Mouse (Mus musculus) adrenal gland, postnatal 4 days (tissue): ENCODE data around the gene Tbx15. TPM values are rescaled to one million over a fixed set of nuclear protein-coding genes. Genes with fewer than 3 reads are reported as not detected.

Experiments
- DNase-seq, 2 experiments: peaks; one replicate each; pipeline ENCODE4 v3.0.0; 2021 to 2022; ENCODE audit warnings: low spot score in 2 of 2, mixed read lengths in 2 of 2
- microRNA-seq: library from miRNA; unstranded; fragments of <30 nt; microRNA quantifications from one replicate; pipeline ENCODE4 v1.2.0, GENCODE M21; 2021
- total RNA-seq, 2 experiments: library from RNA; stranded (reverse); gene quantifications; 2 replicates each; pipeline ENCODE4 v1.2.3; 2021

Tbx15 gene
- total RNA-seq, 2 experiments from 2014 or later, result 1.4 to 2.5 TPM

DNA sequence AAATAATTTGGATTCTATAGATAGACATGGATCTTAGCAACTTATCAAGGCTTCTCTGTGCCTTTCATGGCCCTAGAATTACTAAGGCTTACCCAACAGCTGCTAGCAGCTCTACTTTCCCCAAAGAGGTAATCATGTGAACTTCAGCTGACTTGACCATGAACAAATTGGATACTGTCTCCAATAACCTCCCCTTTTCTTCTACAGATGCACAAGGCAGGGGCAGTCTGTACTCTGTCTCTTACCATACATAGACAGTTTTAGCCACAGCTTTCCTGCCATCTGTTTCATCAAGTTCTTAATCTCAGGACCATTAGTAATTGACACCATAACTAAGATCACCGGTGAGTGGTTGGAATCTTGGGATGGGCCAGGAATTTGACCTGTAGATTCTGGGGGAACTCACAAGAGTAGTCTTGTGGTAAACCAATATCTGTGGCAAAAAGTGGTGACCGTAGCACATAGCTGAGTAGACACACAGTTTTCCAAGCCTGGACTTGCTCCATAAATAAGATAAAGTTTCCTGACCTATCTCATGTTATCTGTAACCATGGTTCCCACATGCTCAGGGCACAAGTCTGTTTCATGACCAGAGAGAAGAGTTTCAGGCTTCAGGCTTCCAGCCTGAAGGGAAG is 139.6 kb downstream of the Tbx15 start:
- no peak for DNase-seq

DNA sequence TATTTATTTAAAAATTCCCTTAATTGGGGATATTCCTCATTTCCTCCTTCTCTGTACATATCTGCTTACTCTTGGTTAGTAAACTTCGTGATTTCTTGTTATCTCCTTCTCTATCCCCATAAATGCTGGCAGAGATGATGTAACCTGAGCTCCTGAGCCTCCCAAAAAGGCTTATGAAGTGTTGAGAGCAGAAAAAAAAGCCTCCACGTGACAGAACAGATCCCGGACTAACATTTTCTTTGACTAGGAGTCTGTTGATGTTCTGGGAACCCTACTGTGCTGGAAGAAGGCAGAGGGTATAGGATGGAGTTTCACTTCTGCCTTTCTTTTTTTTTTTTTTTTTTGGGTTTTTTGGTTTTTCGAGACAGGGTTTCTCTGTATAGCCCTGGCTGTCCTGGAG is 146.9 kb downstream of the Tbx15 start:
- no peak for DNase-seq

Small RNA genes lying within 50 kb of the gene (microRNA-seq; reads per million reads assigned to microRNA genes)
- not detected for gene Mir6481

Other genes with a start within 250 kb of the Tbx15 start
- 10 to 100 TPM; 12.9 to 15.3 TPM for gene Wars2, start 99.3 kb upstream of the Tbx15 start, total RNA-seq